Mouse (Mus musculus): ENCODE results near the gene Fam222a. TPM values are rescaled to one million over a fixed set of nuclear protein-coding genes. Genes with fewer than 3 reads are reported as not detected.

Fam222a gene
- polyA plus RNA-seq, 1 experiment from 2014 or later = 9.4 TPM

GRCm38 (mm10) chr5:114560965-114561364 lies 6.9 kb upstream of the Fam222a start:
- Histone ChIP-seq H3K27ac (replicated peaks) (no peak overlapping the region), H3K4me2 (replicated peaks) (no peak overlapping the region), H3K9ac (replicated peaks) (no peak overlapping the region), H3K36me3 (no peaks in the 10 kb centered on the region), H3K9me3 (peaks cover 8% of the 10 kb centered on the region), H3K4me1 (peaks cover 33% of the 10 kb centered on the region), H3K27me3 (peaks cover 16% of the 10 kb centered on the region), H3K4me3 (no peak overlapping the region)
- WGBS = 65% methylated on average over 5 of the region's 5 CpGs
- ATAC-seq (ENCODE audit: low FRiP score, low read depth) = no peak

GRCm38 (mm10) chr5:114563994-114564393 lies 3.8 kb upstream of the Fam222a start:
- Histone ChIP-seq H3K9me3 (peaks cover 8% of the 10 kb centered on the region), H3K4me2 (replicated peaks) (no peak overlapping the region), H3K27ac (replicated peaks) (no peak overlapping the region), H3K4me3 (no peak overlapping the region), H3K4me1 (peaks cover 25% of the 10 kb centered on the region), H3K9ac (replicated peaks) (no peak overlapping the region), H3K27me3 (peaks cover 22% of the 10 kb centered on the region), H3K36me3 (no peaks in the 10 kb centered on the region)
- no peak for ATAC-seq (ENCODE audit: low FRiP score, low read depth)
- WGBS = 94% methylated on average over 7 of the region's 7 CpGs

- Histone ChIP-seq H3K9me3 (peaks cover 8% of the 10 kb centered on the region), H3K27ac (replicated peaks) (no peak overlapping the region), H3K9ac (replicated peaks) (no peak overlapping the region), H3K36me3 (no peaks in the 10 kb centered on the region), H3K4me2 (replicated peaks) (no peak overlapping the region), H3K27me3 (peaks cover 23% of the 10 kb centered on the region), H3K4me1 (peaks cover 35% of the 10 kb centered on the region), H3K4me3 (no peak overlapping the region)
- no peak for ATAC-seq (ENCODE audit: low FRiP score, low read depth)
- 14% methylated on average over 12 of the region's 12 CpGs for WGBS
Measured at GRCm38 (mm10) chr5:114565305-114565704, 2.5 kb upstream of the Fam222a start.

GRCm38 (mm10) chr5:114565751-114566150 lies 2.1 kb upstream of the Fam222a start:
- Histone ChIP-seq H3K27me3 (peaks cover 23% of the 10 kb centered on the region), H3K9ac (replicated peaks) (no peak overlapping the region), H3K4me1 (peaks cover 35% of the 10 kb centered on the region), H3K9me3 (peaks cover 8% of the 10 kb centered on the region), H3K27ac (replicated peaks) (no peak overlapping the region), H3K4me3 (no peak overlapping the region), H3K4me2 (replicated peaks) (no peak overlapping the region), H3K36me3 (no peaks in the 10 kb centered on the region)
- no peak for ATAC-seq (ENCODE audit: low FRiP score, low read depth)
- 77% methylated on average over 6 of the region's 6 CpGs for WGBS

GRCm38 (mm10) chr5:114566461-114566860 lies 1.4 kb upstream of the Fam222a start:
- peaks cover 23% of the 10 kb centered on the region for H3K27me3 ChIP-seq
- 0 out of 2 replicates have a peak overlapping the region, but pooled peaks have one; percentile 85 for H3K4me2 ChIP-seq (replicated peaks)
- no peaks in the 10 kb centered on the region for H3K36me3 ChIP-seq
- H3K9me3 ChIP-seq = peaks cover 8% of the 10 kb centered on the region
- ATAC-seq (ENCODE audit: low FRiP score, low read depth) = no peak
- no peak overlapping the region for H3K4me3 ChIP-seq
- WGBS = 87% methylated on average over 10 of the region's 10 CpGs
- peaks cover 38% of the 10 kb centered on the region for H3K4me1 ChIP-seq
- no peak overlapping the region for H3K27ac ChIP-seq (replicated peaks)
- no peak overlapping the region for H3K9ac ChIP-seq (replicated peaks)

GRCm38 (mm10) chr5:114567075-114567517 lies 720 bp upstream of the Fam222a start:
- peak overlapping the region; percentile 81 for H3K9ac ChIP-seq (replicated peaks)
- ATAC-seq (ENCODE audit: low FRiP score, low read depth) = peak; percentile 88
- peaks cover 45% of the 10 kb centered on the region for H3K4me1 ChIP-seq
- peak overlapping the region; percentile 85 for H3K4me2 ChIP-seq (replicated peaks)
- WGBS = under 1% methylated on average over 50 of the region's 52 CpGs
- H3K9me3 ChIP-seq = peaks cover 8% of the 10 kb centered on the region
- no peaks in the 10 kb centered on the region for H3K36me3 ChIP-seq
- H3K27me3 ChIP-seq = peaks cover 23% of the 10 kb centered on the region
- peak overlapping the region; percentile 83 for H3K4me3 ChIP-seq
- peak overlapping the region; percentile 95 for H3K27ac ChIP-seq (replicated peaks)

GRCm38 (mm10) chr5:114568818-114569217 lies 1.0 kb downstream of the Fam222a start:
- Histone ChIP-seq H3K9ac (replicated peaks) (peak overlapping the region; percentile 81), H3K27me3 (peaks cover 37% of the 10 kb centered on the region), H3K9me3 (peaks cover under 1% of the 10 kb centered on the region; the same call in 1 of the 2 replicates), H3K27ac (replicated peaks) (no peak overlapping the region), H3K4me3 (peak overlapping the region; percentile 83), H3K36me3 (no peaks in the 10 kb centered on the region), H3K4me2 (replicated peaks) (peak overlapping the region; percentile 85), H3K4me1 (peaks cover 62% of the 10 kb centered on the region)
- 21% methylated on average over 5 of the region's 5 CpGs for WGBS
- ATAC-seq (ENCODE audit: low FRiP score, low read depth) = no peak

GRCm38 (mm10) chr5:114569918-114570670 lies 2.3 kb downstream of the Fam222a start:
- peak overlapping the region; percentile 85; the same call in 1 of the 2 replicates for H3K27ac ChIP-seq (replicated peaks)
- H3K4me2 ChIP-seq (replicated peaks) = peak overlapping the region; percentile 85
- H3K4me3 ChIP-seq = peak overlapping the region; percentile 83
- 39% methylated on average over 11 of the region's 16 CpGs for WGBS
- H3K4me1 ChIP-seq = peaks cover 73% of the 10 kb centered on the region
- peak overlapping the region; percentile 81 for H3K9ac ChIP-seq (replicated peaks)
- no peak for ATAC-seq (ENCODE audit: low FRiP score, low read depth)
- peaks cover 44% of the 10 kb centered on the region for H3K27me3 ChIP-seq
- no peaks in the 10 kb centered on the region for H3K36me3 ChIP-seq
- no peaks in the 10 kb centered on the region for H3K9me3 ChIP-seq

- peaks cover 44% of the 10 kb centered on the region for H3K27me3 ChIP-seq
- peak overlapping the region; percentile 83 for H3K4me3 ChIP-seq
- H3K9ac ChIP-seq (replicated peaks) = peak overlapping the region; percentile 51
- H3K4me2 ChIP-seq (replicated peaks) = peak overlapping the region; percentile 85
- no peaks in the 10 kb centered on the region for H3K36me3 ChIP-seq
- WGBS = 3% methylated on average over 11 of the region's 14 CpGs
- peaks cover 76% of the 10 kb centered on the region for H3K4me1 ChIP-seq
- peak overlapping the region; percentile 85 for H3K27ac ChIP-seq (replicated peaks)
- ATAC-seq (ENCODE audit: low FRiP score, low read depth) = no peak; the same call in 1 of the 2 replicates
- H3K9me3 ChIP-seq = no peaks in the 10 kb centered on the region
Measured at GRCm38 (mm10) chr5:114570791-114571450, 3.1 kb downstream of the Fam222a start.

- no peaks in the 10 kb centered on the region for H3K9me3 ChIP-seq
- under 1% methylated on average over 39 of the region's 39 CpGs for WGBS
- peak; percentile 39 for ATAC-seq (ENCODE audit: low FRiP score, low read depth)
- H3K27me3 ChIP-seq = peaks cover 47% of the 10 kb centered on the region
- peak overlapping the region; percentile 85 for H3K4me2 ChIP-seq (replicated peaks)
- peak overlapping the region; percentile 83 for H3K4me3 ChIP-seq
- peak overlapping the region; percentile 85 for H3K27ac ChIP-seq (replicated peaks)
- H3K4me1 ChIP-seq = peaks cover 82% of the 10 kb centered on the region
- peak overlapping the region; percentile 51 for H3K9ac ChIP-seq (replicated peaks)
- no peaks in the 10 kb centered on the region for H3K36me3 ChIP-seq
Measured at GRCm38 (mm10) chr5:114571451-114572030, 3.7 kb downstream of the Fam222a start.

- Histone ChIP-seq H3K27ac (replicated peaks) (peak overlapping the region; percentile 85; the same call in 1 of the 2 replicates), H3K9me3 (no peaks in the 10 kb centered on the region), H3K4me3 (no peak overlapping the region), H3K4me2 (replicated peaks) (peak overlapping the region; percentile 85), H3K9ac (replicated peaks) (peak overlapping the region; percentile 51; the same call in 1 of the 2 replicates), H3K4me1 (peaks cover 97% of the 10 kb centered on the region), H3K27me3 (peaks cover 59% of the 10 kb centered on the region), H3K36me3 (no peaks in the 10 kb centered on the region)
- no peak for ATAC-seq (ENCODE audit: low FRiP score, low read depth)
- WGBS = 13% methylated on average over 2 of the region's 2 CpGs
Measured at GRCm38 (mm10) chr5:114572997-114573396, 5.2 kb downstream of the Fam222a start.
